Mouse (Mus musculus) neural tube, embryonic 15.5 days (tissue): Measurements from ENCODE around the gene Larp1. TPM values are rescaled to one million over a fixed set of nuclear protein-coding genes. Genes with fewer than 3 reads are reported as not detected.

Experiments used
- ATAC-seq: fragments of 200-750 bp; cut with Nextera tagmentation; 2 replicates; pipeline ENCODE4 v1.8.0; 2017; ENCODE audit warnings: mild to moderate bottlenecking, moderate TSS enrichment, moderate library complexity; ENCODE audit not compliant: low FRiP score
- H3K27ac ChIP-seq: fragments of 300-500 bp; sonication (generic); replicated peaks from 2 replicates; pipeline ENCODE4 v1.5.1; 2015; ENCODE audit warnings: mild to moderate bottlenecking, inconsistent platforms
- H3K27me3 ChIP-seq: fragments of 300-500 bp; sonication (generic); replicated peaks from 2 replicates; pipeline ENCODE4 v1.6.1; 2015; ENCODE audit warnings: inconsistent platforms
- H3K36me3 ChIP-seq: fragments of 300-500 bp; sonication (generic); 2 replicates; pipeline ENCODE4 v1.6.1; 2015; ENCODE audit warnings: inconsistent platforms
- H3K4me1 ChIP-seq: fragments of 300-500 bp; sonication (generic); 2 replicates; pipeline ENCODE4 v1.6.1; 2015; ENCODE audit warnings: inconsistent platforms
- H3K4me2 ChIP-seq: fragments of 300-500 bp; sonication (generic); 2 replicates; pipeline ENCODE4 v1.6.1; 2015; ENCODE audit warnings: inconsistent platforms, mild to moderate bottlenecking, moderate library complexity
- H3K4me3 ChIP-seq: fragments of 300-500 bp; sonication (generic); replicated peaks from 2 replicates; pipeline ENCODE4 v1.5.1; 2015; ENCODE audit warnings: mild to moderate bottlenecking, inconsistent platforms
- H3K9ac ChIP-seq: fragments of 300-500 bp; sonication (generic); replicated peaks from 2 replicates; pipeline ENCODE4 v1.6.1; 2015; ENCODE audit warnings: mild to moderate bottlenecking, inconsistent platforms
- H3K9me3 ChIP-seq: fragments of 300-500 bp; sonication (generic); replicated peaks from 2 replicates; pipeline ENCODE4 v1.6.1; 2016; ENCODE audit warnings: inconsistent platforms
- WGBS: fragments of 180-500 bp; shearing (Covaris S2); methylation state at CpG from one replicate; pipeline ENCODE4 v1.1.7; 2015; ENCODE audit warnings: mixed read lengths; 5-methylcytosine and 5-hydroxymethylcytosine counted together
- polyA plus RNA-seq: library from polyadenylated mRNA; unstranded; fragments of >200 nt; fragmentation: Nextera tagmentation; extraction: Ambion mirVana; gene quantifications from 2 replicates; pipeline ENCODE4 v1.2.1, GENCODE M21; 2015

Gene Larp1
- polyA plus RNA-seq, 1 experiment from 2014 or later = 19.9 TPM

DNA sequence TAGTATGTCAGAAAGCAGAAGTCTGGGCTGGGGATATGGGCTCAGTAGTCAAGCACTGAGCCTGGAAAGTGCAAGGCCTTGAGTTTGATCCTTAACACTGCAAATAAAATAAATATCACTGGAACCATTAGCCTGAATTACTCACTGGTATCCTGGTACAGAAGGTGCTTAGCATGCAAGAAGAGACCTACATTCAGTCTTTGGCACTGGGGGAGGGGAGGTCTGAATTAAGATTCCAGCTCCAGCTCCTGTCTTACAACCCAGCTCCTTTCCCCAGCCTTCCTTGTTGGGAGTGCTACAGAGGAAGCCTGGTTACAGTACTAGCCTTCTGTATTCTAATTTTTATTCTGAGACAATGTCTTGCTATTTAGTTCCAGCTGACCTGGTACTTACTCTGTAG lies 3.8 kb upstream of the Larp1 start:
- Histone ChIP-seq H3K4me2 (no peak overlapping the region), H3K27ac (no peak overlapping the region), H3K36me3 (no peaks in the 10 kb centered on the region), H3K9ac (no peak overlapping the region), H3K4me3 (no peak overlapping the region), H3K27me3 (no peaks in the 10 kb centered on the region), H3K4me1 (peaks cover 9% of the 10 kb centered on the region), H3K9me3 (no peaks in the 10 kb centered on the region)
- ATAC-seq = no peak

- no peaks in the 10 kb centered on the region for H3K9me3 ChIP-seq
- H3K9ac ChIP-seq = peak overlapping the region; percentile 73
- H3K4me2 ChIP-seq = peak overlapping the region; percentile 96
- H3K4me1 ChIP-seq = peaks cover 31% of the 10 kb centered on the region
- peak overlapping the region; percentile 83 for H3K27ac ChIP-seq
- H3K27me3 ChIP-seq = no peaks in the 10 kb centered on the region
- ATAC-seq = no peak
- 6% methylated on average over 5 of the region's 5 CpGs for WGBS
- H3K36me3 ChIP-seq = no peaks in the 10 kb centered on the region
- peak overlapping the region; percentile 75 for H3K4me3 ChIP-seq
These were observed 851 bp upstream of the Larp1 start for GRCm38 (mm10) chr11:58008013-58008412.

- H3K4me1 ChIP-seq = peaks cover 33% of the 10 kb centered on the region
- peak overlapping the region; percentile 75 for H3K4me3 ChIP-seq
- peak overlapping the region; percentile 92 for H3K27ac ChIP-seq
- peak overlapping the region; percentile 88 for H3K9ac ChIP-seq
- no peaks in the 10 kb centered on the region for H3K36me3 ChIP-seq
- 0% methylated on average over 40 of the region's 74 CpGs for WGBS
- no peaks in the 10 kb centered on the region for H3K27me3 ChIP-seq
- peak overlapping the region; percentile 96 for H3K4me2 ChIP-seq
- ATAC-seq = peak; percentile 91
- H3K9me3 ChIP-seq = no peaks in the 10 kb centered on the region
These were observed 320 bp upstream of the Larp1 start for GRCm38 (mm10) chr11:58008437-58009050.

DNA sequence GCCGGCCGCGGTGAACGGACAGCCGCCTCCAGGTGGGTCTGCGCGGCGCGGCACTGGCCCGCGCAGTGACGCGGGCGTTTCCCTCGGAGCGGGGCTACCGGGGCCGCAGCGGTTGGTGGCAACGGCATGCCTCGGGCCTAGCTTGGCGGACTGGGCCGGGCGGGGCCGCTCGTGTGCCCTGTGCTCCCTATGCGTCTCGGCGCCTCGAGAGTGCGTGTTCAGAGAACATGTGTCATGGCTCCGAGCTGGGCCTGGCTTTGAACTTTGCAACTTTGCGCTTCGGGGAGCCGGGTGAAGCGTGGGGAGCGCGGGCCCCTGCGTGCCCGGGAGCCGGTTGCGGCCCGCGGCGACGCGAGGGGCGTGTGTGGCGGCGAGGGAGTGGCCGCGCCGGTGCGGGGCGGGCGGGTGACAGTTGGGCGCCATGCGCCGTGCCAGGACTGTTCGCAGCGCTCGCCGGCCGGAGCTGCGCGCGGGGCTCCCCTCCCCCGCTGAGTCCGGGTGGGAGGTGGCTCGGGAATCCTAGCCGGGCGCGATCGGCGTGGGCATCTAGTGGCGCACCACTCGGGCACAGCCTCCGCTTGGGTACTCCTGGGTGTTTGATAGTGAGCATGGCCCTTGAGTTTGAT lies 765 bp downstream of the Larp1 start:
- Histone ChIP-seq H3K9me3 (no peaks in the 10 kb centered on the region), H3K4me2 (peak overlapping the region; percentile 88), H3K4me1 (peaks cover 37% of the 10 kb centered on the region), H3K27ac (peak overlapping the region; percentile 92), H3K27me3 (no peaks in the 10 kb centered on the region), H3K36me3 (no peaks in the 10 kb centered on the region), H3K4me3 (peak overlapping the region; percentile 75), H3K9ac (peak overlapping the region; percentile 88)
- WGBS = under 1% methylated on average over 71 of the region's 78 CpGs
- ATAC-seq = peak; percentile 49

DNA sequence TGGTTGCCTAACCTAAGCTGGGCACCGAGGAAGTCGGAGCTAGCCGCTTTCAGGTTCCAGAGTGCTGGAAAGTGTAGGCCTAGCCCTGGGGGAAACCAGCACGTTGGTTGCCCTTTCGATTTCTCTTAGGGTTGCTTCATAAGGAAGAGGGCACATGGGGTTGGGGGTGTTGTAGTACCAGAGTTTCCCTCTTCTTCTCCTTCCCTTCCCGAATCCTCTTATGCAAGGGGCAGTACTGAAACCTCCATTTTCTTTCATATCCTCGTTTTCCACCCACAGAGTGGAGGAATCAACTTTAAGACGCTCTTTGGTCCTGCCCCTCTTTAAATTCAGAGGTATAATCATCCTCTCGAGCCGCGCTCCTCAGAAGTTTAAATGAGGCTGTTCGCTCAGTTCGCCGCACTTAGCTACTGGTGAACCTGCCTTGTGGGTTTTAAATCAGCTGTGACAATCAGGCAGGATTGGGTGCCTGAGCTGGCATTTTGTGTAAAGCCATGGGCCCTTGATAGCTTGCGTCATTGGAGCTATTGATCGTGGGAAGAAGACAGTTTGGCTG lies 1.4 kb downstream of the Larp1 start:
- Histone ChIP-seq H3K9me3 (no peaks in the 10 kb centered on the region), H3K4me2 (peak overlapping the region; percentile 88), H3K4me1 (peaks cover 39% of the 10 kb centered on the region), H3K4me3 (peak overlapping the region; percentile 75), H3K36me3 (no peaks in the 10 kb centered on the region), H3K27me3 (no peaks in the 10 kb centered on the region), H3K27ac (peak overlapping the region; percentile 92), H3K9ac (peak overlapping the region; percentile 88)
- WGBS = under 1% methylated on average over 16 of the region's 16 CpGs
- no peak for ATAC-seq

DNA sequence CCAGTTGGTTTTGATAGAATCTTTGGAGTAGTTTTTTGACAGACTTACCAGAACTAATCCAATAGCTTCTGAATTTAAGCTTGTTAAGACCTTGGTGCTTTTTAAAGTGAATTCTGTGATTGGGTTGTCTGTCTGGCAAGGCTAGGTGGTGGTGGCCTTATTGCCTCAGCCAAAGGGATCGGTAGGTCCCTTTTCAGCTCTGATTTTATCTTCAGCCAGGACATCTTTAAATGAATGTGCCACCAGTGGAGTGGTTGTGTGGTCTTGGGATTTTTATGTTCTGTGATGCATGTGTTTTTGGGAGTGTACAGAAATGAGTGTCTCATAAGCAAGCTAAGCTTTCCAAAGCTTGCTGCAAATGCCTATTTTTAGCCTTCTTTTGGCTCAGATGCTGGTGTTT lies 2.1 kb downstream of the Larp1 start:
- Histone ChIP-seq H3K4me3 (peak overlapping the region; percentile 75; the same call in 1 of the 2 replicates), H3K4me1 (peaks cover 41% of the 10 kb centered on the region), H3K27ac (no peak overlapping the region), H3K27me3 (no peaks in the 10 kb centered on the region), H3K9me3 (no peaks in the 10 kb centered on the region), H3K9ac (no peak overlapping the region), H3K4me2 (peak overlapping the region; percentile 88), H3K36me3 (no peaks in the 10 kb centered on the region)
- 33% methylated on average over 1 of the region's 1 CpGs for WGBS
- ATAC-seq = no peak

DNA sequence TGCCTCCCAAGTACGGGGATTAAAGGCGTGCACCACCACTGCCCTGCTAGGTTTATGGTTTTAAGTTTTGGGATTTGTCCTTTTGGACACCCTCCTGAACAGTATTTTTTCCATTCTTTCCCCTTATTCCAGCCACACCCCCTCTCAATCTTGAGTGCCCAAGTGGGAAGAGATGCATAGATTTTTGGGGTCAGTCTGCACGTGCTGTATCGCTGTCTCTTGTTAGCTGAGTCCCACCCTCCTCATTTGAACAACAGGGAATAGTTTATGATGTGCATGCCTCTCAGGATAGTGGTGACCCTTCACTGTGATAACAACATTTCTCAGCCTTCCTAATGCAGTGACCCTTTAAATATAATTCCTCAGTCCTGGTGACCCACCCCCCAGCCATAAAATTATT lies 2.9 kb downstream of the Larp1 start:
- peaks cover 50% of the 10 kb centered on the region for H3K4me1 ChIP-seq

GRCm38 (mm10) chr11:58012674-58013073 lies 3.8 kb downstream of the Larp1 start:
- no peak overlapping the region for H3K4me2 ChIP-seq
- no peaks in the 10 kb centered on the region for H3K9me3 ChIP-seq
- no peak overlapping the region for H3K9ac ChIP-seq
- H3K4me1 ChIP-seq = peaks cover 58% of the 10 kb centered on the region
- H3K4me3 ChIP-seq = no peak overlapping the region
- no peaks in the 10 kb centered on the region for H3K36me3 ChIP-seq
- H3K27me3 ChIP-seq = no peaks in the 10 kb centered on the region
- H3K27ac ChIP-seq = no peak overlapping the region
- ATAC-seq = no peak
- 58% methylated on average over 1 of the region's 1 CpGs for WGBS

More for the DNA sequence above, 2.9 kb downstream of the Larp1 start:
- Histone ChIP-seq H3K36me3 (no peaks in the 10 kb centered on the region), H3K9me3 (no peaks in the 10 kb centered on the region), H3K9ac (no peak overlapping the region), H3K4me2 (peak overlapping the region; percentile 88; the same call in 1 of the 2 replicates), H3K4me3 (no peak overlapping the region), H3K27ac (no peak overlapping the region), H3K27me3 (no peaks in the 10 kb centered on the region)
- WGBS = 69% methylated on average over 4 of the region's 4 CpGs
- no peak for ATAC-seq

DNA sequence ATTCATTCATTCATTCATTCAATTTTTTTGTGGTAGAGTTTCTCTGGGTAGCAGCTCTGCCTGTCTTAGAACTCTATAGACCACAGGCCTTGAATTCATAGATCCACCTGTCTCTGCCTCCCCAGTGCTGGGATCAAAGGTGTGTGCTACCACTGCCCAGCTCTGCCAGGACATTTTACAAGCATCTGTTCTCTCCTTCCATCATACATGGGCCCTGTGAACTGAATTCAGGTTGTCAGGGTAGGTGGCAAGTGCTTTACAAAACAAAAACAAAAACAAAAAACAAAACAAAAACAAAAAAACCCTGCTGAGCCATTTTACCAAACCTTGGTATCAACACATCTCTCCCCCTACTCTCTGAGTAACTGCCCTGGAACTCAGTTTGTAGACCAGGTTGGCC lies 4.2 kb downstream of the Larp1 start:
- Histone ChIP-seq H3K27me3 (no peaks in the 10 kb centered on the region), H3K4me1 (peaks cover 58% of the 10 kb centered on the region), H3K4me2 (no peak overlapping the region), H3K9me3 (no peaks in the 10 kb centered on the region), H3K36me3 (no peaks in the 10 kb centered on the region), H3K4me3 (no peak overlapping the region), H3K9ac (no peak overlapping the region), H3K27ac (no peak overlapping the region)
- ATAC-seq = no peak

GRCm38 (mm10) chr11:58014604-58015003 lies 5.7 kb downstream of the Larp1 start:
- WGBS = 76% methylated on average over 1 of the region's 1 CpGs
- Histone ChIP-seq H3K27ac (no peak overlapping the region), H3K4me1 (peaks cover 60% of the 10 kb centered on the region), H3K9ac (no peak overlapping the region), H3K36me3 (no peaks in the 10 kb centered on the region), H3K4me3 (no peak overlapping the region), H3K27me3 (no peaks in the 10 kb centered on the region), H3K9me3 (no peaks in the 10 kb centered on the region), H3K4me2 (no peak overlapping the region)
- no peak for ATAC-seq

DNA sequence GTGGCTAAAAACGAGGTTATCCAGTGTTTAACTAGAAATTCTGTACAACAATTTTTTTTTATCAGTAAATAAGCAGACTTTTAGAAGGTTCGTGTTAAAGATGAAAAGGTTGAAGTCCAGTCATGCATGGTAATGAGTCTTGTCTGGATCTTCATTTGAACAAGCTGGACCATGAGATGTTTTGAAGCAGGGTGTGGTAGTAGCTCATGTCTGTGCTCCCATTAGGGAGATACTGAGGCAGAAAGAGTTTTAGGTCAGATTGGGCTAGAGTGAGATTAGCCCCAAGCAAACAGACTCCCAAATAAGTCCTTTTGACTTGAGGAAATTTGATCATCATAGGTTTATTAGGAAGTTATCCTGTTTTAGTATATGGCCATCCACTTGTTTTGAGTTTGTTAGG lies 6.5 kb downstream of the Larp1 start:
- H3K27me3 ChIP-seq = no peaks in the 10 kb centered on the region
- 80% methylated on average over 2 of the region's 2 CpGs for WGBS
- H3K4me3 ChIP-seq = no peak overlapping the region
- H3K4me1 ChIP-seq = peaks cover 57% of the 10 kb centered on the region
- no peak for ATAC-seq
- H3K27ac ChIP-seq = no peak overlapping the region
- no peaks in the 10 kb centered on the region for H3K36me3 ChIP-seq
- no peak overlapping the region for H3K9ac ChIP-seq
- no peaks in the 10 kb centered on the region for H3K9me3 ChIP-seq
- H3K4me2 ChIP-seq = no peak overlapping the region

- 69% methylated on average over 3 of the region's 3 CpGs for WGBS
- Histone ChIP-seq H3K4me2 (no peak overlapping the region), H3K27ac (no peak overlapping the region), H3K36me3 (no peaks in the 10 kb centered on the region), H3K9me3 (no peaks in the 10 kb centered on the region), H3K4me3 (no peak overlapping the region), H3K27me3 (no peaks in the 10 kb centered on the region), H3K9ac (no peak overlapping the region), H3K4me1 (peaks cover 57% of the 10 kb centered on the region)
- no peak for ATAC-seq
These were observed 7.5 kb downstream of the Larp1 start for GRCm38 (mm10) chr11:58016371-58016770.
